Mouse (Mus musculus): Measurements from ENCODE around the gene Pakap. TPM values are rescaled to one million over a fixed set of nuclear protein-coding genes. Genes with fewer than 3 reads are reported as not detected.

Gene Pakap
- polyA plus RNA-seq, 1 experiment = 7.1 TPM

DNA sequence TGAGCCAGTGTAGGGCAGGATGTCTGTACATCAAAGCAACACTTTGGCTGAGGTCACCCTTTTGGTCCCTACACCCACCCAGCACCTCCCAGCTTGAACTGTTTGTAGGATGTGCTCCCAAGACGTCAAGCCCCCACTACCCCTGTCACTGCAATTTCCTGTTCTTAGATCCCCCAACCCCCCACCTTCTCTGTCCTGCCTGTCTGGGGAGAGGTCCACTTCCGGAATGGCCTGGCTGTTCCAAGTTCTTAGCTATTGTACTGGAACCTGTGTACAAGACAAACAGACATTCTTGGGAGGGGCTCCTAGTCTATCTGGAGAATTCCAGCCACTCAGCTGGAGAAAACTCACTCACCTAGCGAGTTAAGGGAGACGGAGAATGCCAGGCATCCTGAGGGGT, 266.2 kb downstream of the Pakap start:
- no peak overlapping the region for H3K4me3 ChIP-seq (ENCODE audit: insufficient read depth, poor library complexity, severe bottlenecking)
- peaks cover 8% of the 10 kb centered on the region for H3K79me3 ChIP-seq (ENCODE audit: low read depth)
- H3K27me3 ChIP-seq (ENCODE audit: control insufficient read depth, insufficient read depth, insufficient read length) = no peaks in the 10 kb centered on the region
- H3ac ChIP-seq (ENCODE audit: control insufficient read depth, insufficient read length, low read depth) = no peak overlapping the region
- H3K79me2 ChIP-seq (ENCODE audit: control insufficient read depth, insufficient read depth) = peaks cover 45% of the 10 kb centered on the region
- no peaks in the 10 kb centered on the region for H3K36me3 ChIP-seq (ENCODE audit: control insufficient read depth, insufficient read depth)
- TF ChIP-seq USF1 (IDR thresholded peaks at IDR 0.05; ENCODE audit: low read depth) (no peak), MAX (IDR thresholded peaks at IDR 0.05) (no peak), FOSL1 (IDR thresholded peaks at IDR 0.05; ENCODE audit: insufficient read depth, low read length, poor library complexity, severe bottlenecking) (no peak), MYOG (IDR thresholded peaks at IDR 0.05; ENCODE audit: control insufficient read depth, extremely low read depth, insufficient read length) (no peak), CTCF (IDR thresholded peaks at IDR 0.05; ENCODE audit: control insufficient read depth, insufficient read depth, insufficient read length) (no peak), CEBPB (IDR thresholded peaks at IDR 0.05; ENCODE audit: low read depth) (no peak), MYOD1 (IDR thresholded peaks at IDR 0.05; ENCODE audit: control insufficient read depth, insufficient read length, low read depth) (no peak)

DNA sequence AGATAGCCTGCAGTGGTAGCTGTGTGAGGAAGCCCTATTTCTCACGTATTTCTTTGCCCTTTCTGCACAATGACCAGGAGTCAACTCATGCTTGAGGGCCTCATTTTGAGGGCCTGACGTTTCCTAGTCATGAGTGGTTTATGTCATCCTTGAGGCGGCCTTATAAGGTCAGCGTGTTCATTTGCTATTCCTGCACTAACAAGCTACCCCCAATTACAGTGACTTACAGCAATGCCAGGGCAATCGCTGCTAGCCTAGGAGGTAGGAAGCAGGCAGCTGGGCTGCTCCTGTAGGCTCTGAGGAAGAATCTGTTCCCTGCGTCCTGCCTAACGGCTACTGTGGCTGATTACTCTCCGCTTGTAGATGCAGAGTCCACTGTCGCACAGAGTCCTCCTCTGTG, 269.1 kb downstream of the Pakap start:
- TF ChIP-seq CTCF (IDR thresholded peaks at IDR 0.05; ENCODE audit: control insufficient read depth, insufficient read depth, insufficient read length) (no peak), USF1 (IDR thresholded peaks at IDR 0.05; ENCODE audit: low read depth) (no peak), MAX (IDR thresholded peaks at IDR 0.05) (no peak), MYOD1 (IDR thresholded peaks at IDR 0.05; ENCODE audit: control insufficient read depth, insufficient read length, low read depth) (no peak), CEBPB (IDR thresholded peaks at IDR 0.05; ENCODE audit: low read depth) (no peak), FOSL1 (IDR thresholded peaks at IDR 0.05; ENCODE audit: insufficient read depth, low read length, poor library complexity, severe bottlenecking) (no peak), MYOG (IDR thresholded peaks at IDR 0.05; ENCODE audit: control insufficient read depth, extremely low read depth, insufficient read length) (no peak)
- Histone ChIP-seq H3K27me3 (ENCODE audit: control insufficient read depth, insufficient read depth, insufficient read length) (no peaks in the 10 kb centered on the region), H3K79me2 (ENCODE audit: control insufficient read depth, insufficient read depth) (peaks cover 60% of the 10 kb centered on the region), H3ac (ENCODE audit: control insufficient read depth, insufficient read length, low read depth) (no peak overlapping the region), H3K36me3 (ENCODE audit: control insufficient read depth, insufficient read depth) (no peaks in the 10 kb centered on the region), H3K4me3 (ENCODE audit: insufficient read depth, poor library complexity, severe bottlenecking) (no peak overlapping the region), H3K79me3 (ENCODE audit: low read depth) (peaks cover 11% of the 10 kb centered on the region)

DNA sequence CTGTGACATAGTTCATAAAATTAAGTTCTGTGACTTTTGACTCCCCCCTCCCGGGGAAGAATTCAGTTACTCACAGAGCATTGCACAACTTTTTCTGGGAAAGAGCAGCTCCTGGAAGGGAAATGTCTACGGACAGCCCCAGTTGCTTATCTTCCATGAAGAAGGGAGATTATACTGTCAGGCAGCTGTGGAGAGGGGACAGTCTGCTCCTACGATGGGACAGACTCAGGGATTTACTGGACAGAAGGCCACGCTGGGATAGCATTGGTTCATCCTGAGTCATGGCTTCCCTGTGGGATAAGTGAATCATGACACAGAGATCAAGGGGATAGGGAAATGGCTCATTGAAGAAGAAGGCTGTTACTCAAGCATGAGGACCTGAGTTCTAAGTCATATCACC, 271.4 kb downstream of the Pakap start:
- TF ChIP-seq MYOG (IDR thresholded peaks at IDR 0.05; ENCODE audit: control insufficient read depth, extremely low read depth, insufficient read length) (no peak), FOSL1 (IDR thresholded peaks at IDR 0.05; ENCODE audit: insufficient read depth, low read length, poor library complexity, severe bottlenecking) (peak; percentile 59), CTCF (IDR thresholded peaks at IDR 0.05; ENCODE audit: control insufficient read depth, insufficient read depth, insufficient read length) (no peak), MAX (IDR thresholded peaks at IDR 0.05) (peak; percentile 43), MYOD1 (IDR thresholded peaks at IDR 0.05; ENCODE audit: control insufficient read depth, insufficient read length, low read depth) (no peak), USF1 (IDR thresholded peaks at IDR 0.05; ENCODE audit: low read depth) (no peak), CEBPB (IDR thresholded peaks at IDR 0.05; ENCODE audit: low read depth) (peak; percentile 94)
- no peak overlapping the region for H3ac ChIP-seq (ENCODE audit: control insufficient read depth, insufficient read length, low read depth)
- H3K79me3 ChIP-seq (ENCODE audit: low read depth) = peaks cover 13% of the 10 kb centered on the region
- H3K79me2 ChIP-seq (ENCODE audit: control insufficient read depth, insufficient read depth) = peaks cover 58% of the 10 kb centered on the region
- no peaks in the 10 kb centered on the region for H3K36me3 ChIP-seq (ENCODE audit: control insufficient read depth, insufficient read depth)
- H3K4me3 ChIP-seq (ENCODE audit: insufficient read depth, poor library complexity, severe bottlenecking) = no peak overlapping the region
- no peaks in the 10 kb centered on the region for H3K27me3 ChIP-seq (ENCODE audit: control insufficient read depth, insufficient read depth, insufficient read length)

DNA sequence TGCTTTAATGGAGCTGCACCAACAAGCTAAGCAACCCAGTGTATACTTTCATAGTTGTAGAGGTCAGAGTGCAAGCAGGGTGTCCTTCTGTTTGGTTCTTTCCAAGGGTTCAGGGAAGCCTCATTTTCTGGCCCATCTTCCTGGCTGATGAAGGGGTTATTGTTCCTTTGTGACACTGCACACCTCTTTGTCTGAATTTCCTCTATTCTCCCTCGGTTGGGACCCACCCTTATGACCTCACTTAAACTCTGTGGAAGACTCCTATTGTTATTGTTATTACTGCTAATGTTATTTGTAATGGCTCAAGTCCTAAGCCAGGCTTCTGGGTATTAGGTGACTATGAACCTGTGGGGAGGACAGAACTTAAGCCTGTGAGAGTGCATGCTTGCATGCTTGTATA, 273.9 kb downstream of the Pakap start:
- TF ChIP-seq MYOD1 (IDR thresholded peaks at IDR 0.05; ENCODE audit: control insufficient read depth, insufficient read length, low read depth) (no peak), USF1 (IDR thresholded peaks at IDR 0.05; ENCODE audit: low read depth) (no peak), MYOG (IDR thresholded peaks at IDR 0.05; ENCODE audit: control insufficient read depth, extremely low read depth, insufficient read length) (no peak), FOSL1 (IDR thresholded peaks at IDR 0.05; ENCODE audit: insufficient read depth, low read length, poor library complexity, severe bottlenecking) (no peak), CEBPB (IDR thresholded peaks at IDR 0.05; ENCODE audit: low read depth) (no peak), MAX (IDR thresholded peaks at IDR 0.05) (no peak), CTCF (IDR thresholded peaks at IDR 0.05; ENCODE audit: control insufficient read depth, insufficient read depth, insufficient read length) (no peak)
- H3K4me3 ChIP-seq (ENCODE audit: insufficient read depth, poor library complexity, severe bottlenecking) = no peak overlapping the region
- no peak overlapping the region for H3ac ChIP-seq (ENCODE audit: control insufficient read depth, insufficient read length, low read depth)
- H3K27me3 ChIP-seq (ENCODE audit: control insufficient read depth, insufficient read depth, insufficient read length) = no peaks in the 10 kb centered on the region
- no peaks in the 10 kb centered on the region for H3K36me3 ChIP-seq (ENCODE audit: control insufficient read depth, insufficient read depth)
- H3K79me2 ChIP-seq (ENCODE audit: control insufficient read depth, insufficient read depth) = peaks cover 71% of the 10 kb centered on the region
- H3K79me3 ChIP-seq (ENCODE audit: low read depth) = peaks cover 29% of the 10 kb centered on the region

DNA sequence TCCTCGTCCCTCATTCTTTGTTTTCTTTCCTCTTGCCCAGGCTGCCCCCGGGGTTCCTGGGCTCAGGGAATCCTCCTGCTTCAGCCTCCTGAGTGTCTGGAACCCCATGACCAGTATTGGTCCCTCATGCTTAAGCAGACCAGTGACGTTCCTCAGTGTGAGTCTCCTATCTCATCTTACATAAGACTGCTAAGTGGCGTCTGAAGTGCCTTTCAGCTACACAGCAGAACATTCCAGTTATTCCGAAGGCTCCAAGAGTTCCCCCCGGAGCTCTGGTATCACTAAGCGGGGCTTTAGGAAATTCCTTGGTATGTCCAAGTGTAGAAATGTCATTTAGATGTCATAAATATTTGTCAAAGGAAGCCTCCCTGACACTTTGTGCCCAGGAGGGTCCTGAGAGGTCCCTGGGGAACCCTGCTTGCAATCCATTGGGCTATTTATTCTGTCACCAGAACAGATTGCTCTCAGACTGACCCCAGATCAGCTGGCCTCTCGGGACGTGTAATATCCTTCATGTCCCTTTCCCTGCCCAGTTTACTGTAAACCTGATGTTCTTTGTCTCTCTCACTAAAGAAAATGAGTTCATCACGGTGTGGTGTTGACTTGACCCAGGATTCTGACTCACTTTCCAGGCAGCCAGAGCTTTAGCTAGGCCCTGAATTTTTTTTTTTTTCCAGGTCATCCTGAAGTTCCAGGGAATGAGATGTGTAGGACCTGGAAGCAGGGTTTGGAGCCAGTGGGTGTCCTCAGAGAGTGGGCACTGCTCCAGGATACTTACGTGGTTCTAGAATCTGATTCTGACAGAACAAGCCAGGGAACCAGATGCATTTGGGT, 274.7 kb downstream of the Pakap start:
- Histone ChIP-seq H3K4me3 (ENCODE audit: insufficient read depth, poor library complexity, severe bottlenecking) (no peak overlapping the region), H3K27me3 (ENCODE audit: control insufficient read depth, insufficient read depth, insufficient read length) (no peaks in the 10 kb centered on the region)

DNA sequence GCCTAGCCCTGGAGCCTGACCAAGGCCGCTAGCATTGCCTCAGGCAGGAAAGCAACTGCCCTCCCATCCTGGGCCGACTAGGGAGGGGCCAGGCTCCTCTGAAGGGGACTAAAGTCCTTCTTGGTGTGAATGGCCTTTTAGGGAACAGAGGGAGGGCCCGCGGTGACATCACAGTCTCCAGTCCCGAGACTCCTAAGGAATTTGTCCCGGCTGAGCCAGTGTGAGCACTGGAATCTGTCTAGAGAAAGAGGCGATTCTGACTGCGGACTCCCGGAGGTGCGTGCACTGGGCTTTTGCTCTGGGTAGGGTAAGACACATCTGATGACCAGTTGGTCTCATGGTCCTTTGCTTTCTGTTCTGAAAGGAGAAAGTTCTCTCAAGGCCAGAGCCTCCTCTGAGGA, 277.1 kb downstream of the Pakap start:
- Histone ChIP-seq H3K27me3 (ENCODE audit: control insufficient read depth, insufficient read depth, insufficient read length) (no peaks in the 10 kb centered on the region), H3K79me3 (ENCODE audit: low read depth) (peaks cover 51% of the 10 kb centered on the region), H3K4me3 (ENCODE audit: insufficient read depth, poor library complexity, severe bottlenecking) (peak overlapping the region; percentile 44), H3ac (ENCODE audit: control insufficient read depth, insufficient read length, low read depth) (peak overlapping the region; percentile 79), H3K36me3 (ENCODE audit: control insufficient read depth, insufficient read depth) (peaks cover 9% of the 10 kb centered on the region), H3K79me2 (ENCODE audit: control insufficient read depth, insufficient read depth) (peaks cover 84% of the 10 kb centered on the region)
- TF ChIP-seq FOSL1 (IDR thresholded peaks at IDR 0.05; ENCODE audit: insufficient read depth, low read length, poor library complexity, severe bottlenecking) = no peak
- no peak for TF ChIP-seq CTCF (IDR thresholded peaks at IDR 0.05; ENCODE audit: control insufficient read depth, insufficient read depth, insufficient read length)
- no peak for TF ChIP-seq CEBPB (IDR thresholded peaks at IDR 0.05; ENCODE audit: low read depth)
- TF ChIP-seq MYOD1 (IDR thresholded peaks at IDR 0.05; ENCODE audit: control insufficient read depth, insufficient read length, low read depth) = no peak
- TF ChIP-seq USF1 (IDR thresholded peaks at IDR 0.05; ENCODE audit: low read depth) = no peak
- no peak for TF ChIP-seq MAX (IDR thresholded peaks at IDR 0.05)
- TF ChIP-seq MYOG (IDR thresholded peaks at IDR 0.05; ENCODE audit: control insufficient read depth, extremely low read depth, insufficient read length) = no peak

More for the DNA sequence above, 274.7 kb downstream of the Pakap start:
- Histone ChIP-seq H3K79me2 (ENCODE audit: control insufficient read depth, insufficient read depth) (peaks cover 71% of the 10 kb centered on the region), H3K36me3 (ENCODE audit: control insufficient read depth, insufficient read depth) (no peaks in the 10 kb centered on the region), H3K79me3 (ENCODE audit: low read depth) (peaks cover 35% of the 10 kb centered on the region), H3ac (ENCODE audit: control insufficient read depth, insufficient read length, low read depth) (no peak overlapping the region)
- no peak for TF ChIP-seq CEBPB (IDR thresholded peaks at IDR 0.05; ENCODE audit: low read depth)
